Mouse (Mus musculus) c-Kit-positive CD71-negative TER-119-negative erythroid progenitor cells, embryonic 14.5 days (primary cell): ENCODE measurements around the gene C1ql2.

ENCODE experiments used
- DNase-seq: peaks from one replicate; pipeline ENCODE4 v3.0.0-alpha.2; 2013; ENCODE audit warnings: low read depth

Gene C1ql2

GRCm38 (mm10) chr1:120389734-120390133, 49.4 kb downstream of the C1ql2 start:
- DNase-seq = no peak

GRCm38 (mm10) chr1:120390336-120390735, 50.0 kb downstream of the C1ql2 start:
- peak; percentile 32 for DNase-seq
